In the genomic region with DNA sequence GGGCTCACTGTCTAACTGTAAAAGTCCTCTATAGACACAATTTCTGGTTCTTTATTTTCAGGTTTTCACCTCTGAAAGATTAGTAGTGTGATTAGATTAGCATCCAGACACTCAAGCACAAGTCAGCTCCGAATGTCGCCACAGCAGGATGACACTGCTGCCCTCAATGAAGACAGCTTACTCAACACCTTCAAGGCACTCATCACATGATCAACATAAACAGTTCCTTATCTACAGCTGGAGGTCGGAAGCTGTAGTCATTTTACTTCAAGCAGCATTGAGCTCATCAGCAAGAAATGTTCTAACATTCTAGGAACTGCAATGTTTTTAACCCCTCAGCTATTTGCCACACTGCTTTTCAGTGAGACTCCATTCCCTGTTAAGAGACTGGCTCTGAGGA, we compare ENCODE assay signal across 25 mouse cellular contexts.
DNase-seq lines count a peak whose midpoint lies in the region; ATAC-seq and TF ChIP-seq lines count a peak whose summit lies in the region.
"Had no signal": no experiment of that assay in that cellular context is flagged by ENCODE, and none has a peak within 500 bp of the region (broad histone marks: within the 10 kb centered on the region; RNA-seq: fewer than 3 reads in every experiment).

No protein-coding gene starts in this region.

- no peaks in the 10 kb centered on the region for H3K27me3 ChIP-seq in heart, embryonic 12.5 days (replicated peaks)
- H3K27me3 ChIP-seq in G1E (ENCODE audit: insufficient read depth, low read length) = no peaks in the 10 kb centered on the region
- no peaks in the 10 kb centered on the region for H3K27me3 ChIP-seq in midbrain, postnatal 0 days (ENCODE audit: insufficient read depth, low read length)
- H3K27me3 ChIP-seq: hindbrain, embryonic 12.5 days; midbrain, embryonic 15.5 days had no signal

- no peak for ATAC-seq in heart, embryonic 12.5 days (ENCODE audit: insufficient number of reproducible peaks, low FRiP score)
- peak; percentile 77 for ATAC-seq in G1E (ENCODE audit: extremely low read depth, insufficient number of reproducible peaks, low FRiP score, poor library complexity, severe bottlenecking)
- ATAC-seq in midbrain, postnatal 0 days (ENCODE audit: low FRiP score) = no peak
- ATAC-seq: forebrain, embryonic 16.5 days; midbrain, embryonic 15.5 days had no signal

- 31% methylated on average over 3 of the region's 3 CpGs for WGBS in heart, embryonic 12.5 days
- WGBS in midbrain, postnatal 0 days = 90% methylated on average over 3 of the region's 3 CpGs

- H3K27ac ChIP-seq in heart, embryonic 12.5 days (ENCODE audit: poor library complexity, severe bottlenecking) = no peak overlapping the region
- H3K27ac ChIP-seq in midbrain, postnatal 0 days (ENCODE audit: low read depth, low read length) = no peak overlapping the region
- H3K27ac ChIP-seq: forebrain, embryonic 10.5 days; heart, embryonic 10.5 days; hindbrain, embryonic 12.5 days; limb, embryonic 10.5 days; midbrain, embryonic 15.5 days had no signal

- H3K4me3 ChIP-seq in heart, embryonic 12.5 days = no peak overlapping the region
- no peak overlapping the region for H3K4me3 ChIP-seq in G1E (ENCODE audit: low read depth, low read length)
- no peak overlapping the region for H3K4me3 ChIP-seq in midbrain, postnatal 0 days (ENCODE audit: low read depth, low read length)
- H3K4me3 ChIP-seq: forebrain, embryonic 10.5 days; heart, embryonic 10.5 days; hindbrain, embryonic 12.5 days; limb, embryonic 10.5 days; midbrain, embryonic 15.5 days had no signal

- peak; percentile 43 for DNase-seq in heart, adult 11 months
- DNase-seq in G1E (ENCODE audit: low spot score) = no peak
- peak; percentile 48 for DNase-seq in induced T-regulatory cell, adult 2 months (ENCODE audit: low read depth)
- DNase-seq in yolk sac, embryonic 10.5 days (ENCODE audit: low spot score) = peak; percentile 60
- DNase-seq in midbrain, postnatal 0 days (ENCODE audit: low spot score) = no peak
- no peak for DNase-seq in gastrocnemius, adult 8-10 months (ENCODE audit: low spot score in 2 of 2)
- DNase-seq: adrenal gland, postnatal 36 days; cerebellum, adult 11-12 months; cerebellum, postnatal 14 days; gastrocnemius, postnatal 25 days; heart, postnatal 10 days; kidney, adult 8-10 months; kidney, postnatal 10 days; liver; lung, postnatal 14 days; right cerebral cortex, adult 18-20 months; right cerebral cortex, postnatal 4 days; thymus, postnatal 25 days had no signal

- no peak overlapping the region for H3K4me2 ChIP-seq in heart, embryonic 12.5 days
- no peak overlapping the region for H3K4me2 ChIP-seq in midbrain, postnatal 0 days (ENCODE audit: low read depth, low read length, poor library complexity, severe bottlenecking)
- H3K4me2 ChIP-seq: hindbrain, embryonic 12.5 days; midbrain, embryonic 15.5 days had no signal

- H3K4me1 ChIP-seq in heart, embryonic 12.5 days (replicated peaks) = 0 out of 2 replicates have a peak, but pooled peaks cover 3% of the 10 kb centered on the region
- H3K4me1 ChIP-seq in G1E (ENCODE audit: insufficient read depth, low read depth, low read length) = peaks cover 24% of the 10 kb centered on the region
- no peaks in the 10 kb centered on the region for H3K4me1 ChIP-seq in midbrain, postnatal 0 days (ENCODE audit: insufficient read depth, low read length)
- H3K4me1 ChIP-seq: forebrain, embryonic 10.5 days; heart, embryonic 10.5 days; hindbrain, embryonic 12.5 days; midbrain, embryonic 15.5 days had no signal

- peaks cover 59% of the 10 kb centered on the region for H3K36me3 ChIP-seq in heart, embryonic 12.5 days
- peaks cover 99% of the 10 kb centered on the region for H3K36me3 ChIP-seq in G1E (replicated peaks)
- peaks cover 43% of the 10 kb centered on the region for H3K36me3 ChIP-seq in midbrain, postnatal 0 days (ENCODE audit: insufficient read depth, low read length)

- no peaks in the 10 kb centered on the region for H3K9me3 ChIP-seq in heart, embryonic 12.5 days (replicated peaks)
- no peaks in the 10 kb centered on the region for H3K9me3 ChIP-seq in G1E (replicated peaks)
- no peaks in the 10 kb centered on the region for H3K9me3 ChIP-seq in midbrain, postnatal 0 days (ENCODE audit: low read length)
- H3K9me3 ChIP-seq: forebrain, embryonic 10.5 days; heart, embryonic 10.5 days; hindbrain, embryonic 12.5 days; limb, embryonic 10.5 days; midbrain, embryonic 15.5 days had no signal

- no peak overlapping the region for H3K9ac ChIP-seq in heart, embryonic 12.5 days
- H3K9ac ChIP-seq in midbrain, postnatal 0 days (replicated peaks; ENCODE audit: low read length, poor library complexity, severe bottlenecking) = no peak overlapping the region
- H3K9ac ChIP-seq: hindbrain, embryonic 12.5 days; midbrain, embryonic 15.5 days had no signal

- TF ChIP-seq CTCF in G1E (IDR thresholded peaks at IDR 0.05; ENCODE audit: low read depth, low read length) = no peak
- TF ChIP-seq CTCF in midbrain, postnatal 0 days (IDR thresholded peaks at IDR 0.05) = no peak

Comparison
In these comparisons a context has a peak if more than half of its experiments do, and no peak if none do; other contexts are left out.
1. DNase-seq: peak in heart, adult 11 months (single experiment), induced T-regulatory cell, adult 2 months (single experiment) and yolk sac, embryonic 10.5 days (single experiment); none in G1E (single experiment), midbrain, postnatal 0 days (single experiment) and gastrocnemius, adult 8-10 months (0 of 2).